Mouse (Mus musculus): ENCODE measurements around the gene Dnajb7. TPM values are rescaled to one million over a fixed set of nuclear protein-coding genes. Genes with fewer than 3 reads are reported as not detected.
"Not testable (repeated sequence)": the region's sequence is repeated elsewhere in the genome, so short reads cannot be mapped to it uniquely, and the experiment has no call there.

Gene Dnajb7
- 2.5 and 2.9 TPM in 2 replicates for polyA plus RNA-seq (2015; fragmentation: Nextera tagmentation; extraction: Ambion mirVana)

GRCm38 (mm10) chr15:81408199-81408598 lies at the start of gene Dnajb7:
Gene Dnajb7, minus strand, starts transcription at chr15:81408299.
- Histone ChIP-seq H3K9me3 (no peaks in the 10 kb centered on the region), H3K27me3 (no peaks in the 10 kb centered on the region), H3K4me2 (replicated peaks) (no peak within 1 kb of the TSS), H3K9ac (no peak within 1 kb of the TSS), H3K4me3 (no peak within 1 kb of the TSS), H3K27ac (no peak within 1 kb of the TSS), H3K4me1 (no peaks in the 10 kb centered on the region), H3K36me3 (no peaks in the 10 kb centered on the region)
- 94% methylated on average over 1 of the region's 1 CpGs for WGBS
- ATAC-seq (ENCODE audit: low FRiP score, low read depth), result no peak

GRCm38 (mm10) chr15:81448463-81448862 lies 40.4 kb upstream of the Dnajb7 start:
- no peak overlapping the region for H3K4me2 ChIP-seq (replicated peaks)
- no peak overlapping the region for H3K4me3 ChIP-seq
- no peaks in the 10 kb centered on the region for H3K9me3 ChIP-seq
- peaks cover 40% of the 10 kb centered on the region for H3K36me3 ChIP-seq
- no peak; the same call in 1 of the 2 replicates for ATAC-seq (ENCODE audit: low FRiP score, low read depth)
- no peaks in the 10 kb centered on the region for H3K4me1 ChIP-seq
- H3K27me3 ChIP-seq, result no peaks in the 10 kb centered on the region
- WGBS, result 43% methylated on average over 3 of the region's 3 CpGs
- H3K27ac ChIP-seq, result no peak overlapping the region
- H3K9ac ChIP-seq, result no peak overlapping the region

- Histone ChIP-seq H3K9ac (no peak overlapping the region), H3K27me3 (no peaks in the 10 kb centered on the region), H3K4me3 (no peak overlapping the region), H3K4me2 (replicated peaks) (no peak overlapping the region), H3K36me3 (peaks cover 26% of the 10 kb centered on the region), H3K27ac (no peak overlapping the region), H3K9me3 (no peaks in the 10 kb centered on the region), H3K4me1 (no peaks in the 10 kb centered on the region)
- no peak for ATAC-seq (ENCODE audit: low FRiP score, low read depth)
These were observed 31.1 kb upstream of the Dnajb7 start for GRCm38 (mm10) chr15:81439236-81439635.

GRCm38 (mm10) chr15:81438345-81438744 lies 30.2 kb upstream of the Dnajb7 start:
- peaks cover 26% of the 10 kb centered on the region for H3K36me3 ChIP-seq
- no peak overlapping the region for H3K4me3 ChIP-seq
- no peaks in the 10 kb centered on the region for H3K27me3 ChIP-seq
- no peak for ATAC-seq (ENCODE audit: low FRiP score, low read depth)
- 89% methylated on average over 1 of the region's 1 CpGs for WGBS
- H3K9ac ChIP-seq, result no peak overlapping the region
- H3K4me2 ChIP-seq (replicated peaks), result no peak overlapping the region
- H3K27ac ChIP-seq, result no peak overlapping the region
- no peaks in the 10 kb centered on the region for H3K9me3 ChIP-seq
- H3K4me1 ChIP-seq, result no peaks in the 10 kb centered on the region

GRCm38 (mm10) chr15:81431195-81431594 lies 23.1 kb upstream of the Dnajb7 start:
- H3K36me3 ChIP-seq, result peaks cover 42% of the 10 kb centered on the region
- no peaks in the 10 kb centered on the region for H3K4me1 ChIP-seq
- no peaks in the 10 kb centered on the region for H3K9me3 ChIP-seq
- WGBS, result 63% methylated on average over 1 of the region's 1 CpGs
- no peaks in the 10 kb centered on the region for H3K27me3 ChIP-seq
- no peak overlapping the region for H3K4me3 ChIP-seq
- no peak overlapping the region for H3K27ac ChIP-seq
- ATAC-seq (ENCODE audit: low FRiP score, low read depth), result no peak
- H3K9ac ChIP-seq, result no peak overlapping the region
- H3K4me2 ChIP-seq (replicated peaks), result no peak overlapping the region

GRCm38 (mm10) chr15:81427947-81428346 lies 19.8 kb upstream of the Dnajb7 start:
- Histone ChIP-seq H3K27ac (no peak overlapping the region), H3K27me3 (no peaks in the 10 kb centered on the region), H3K9ac (no peak overlapping the region), H3K4me3 (no peak overlapping the region), H3K4me2 (replicated peaks) (no peak overlapping the region), H3K9me3 (no peaks in the 10 kb centered on the region), H3K4me1 (no peaks in the 10 kb centered on the region), H3K36me3 (peaks cover 39% of the 10 kb centered on the region)
- WGBS, result 91% methylated on average over 2 of the region's 2 CpGs
- ATAC-seq (ENCODE audit: low FRiP score, low read depth), result no peak

GRCm38 (mm10) chr15:81425311-81425710 lies 17.2 kb upstream of the Dnajb7 start:
- Histone ChIP-seq H3K4me3 (no peak overlapping the region), H3K9ac (no peak overlapping the region), H3K36me3 (peaks cover 15% of the 10 kb centered on the region), H3K27me3 (no peaks in the 10 kb centered on the region), H3K4me2 (replicated peaks) (no peak overlapping the region), H3K27ac (no peak overlapping the region), H3K9me3 (no peaks in the 10 kb centered on the region), H3K4me1 (no peaks in the 10 kb centered on the region)
- no peak for ATAC-seq (ENCODE audit: low FRiP score, low read depth)
- WGBS, result 88% methylated on average over 3 of the region's 3 CpGs

GRCm38 (mm10) chr15:81422156-81422681 lies 14.1 kb upstream of the Dnajb7 start:
- ATAC-seq (ENCODE audit: low FRiP score, low read depth), result no peak
- no peak overlapping the region for H3K27ac ChIP-seq
- H3K9ac ChIP-seq, result 0 out of 2 replicates have a peak overlapping the region, but pooled peaks have one; percentile 25
- H3K4me1 ChIP-seq, result no peaks in the 10 kb centered on the region
- H3K9me3 ChIP-seq, result no peaks in the 10 kb centered on the region
- H3K4me2 ChIP-seq (replicated peaks), result no peak overlapping the region
- H3K36me3 ChIP-seq, result peaks cover 2% of the 10 kb centered on the region
- WGBS, result 65% methylated on average over 7 of the region's 7 CpGs
- H3K27me3 ChIP-seq, result no peaks in the 10 kb centered on the region
- no peak overlapping the region for H3K4me3 ChIP-seq

- Histone ChIP-seq H3K27ac (no peak overlapping the region), H3K9me3 (no peaks in the 10 kb centered on the region), H3K4me1 (0 out of 2 replicates have a peak, but pooled peaks cover 6% of the 10 kb centered on the region), H3K36me3 (no peaks in the 10 kb centered on the region; the same call in 1 of the 2 replicates), H3K9ac (no peak overlapping the region), H3K4me3 (no peak overlapping the region), H3K4me2 (replicated peaks) (no peak overlapping the region), H3K27me3 (no peaks in the 10 kb centered on the region)
- no peak for ATAC-seq (ENCODE audit: low FRiP score, low read depth)
- WGBS, result 45% methylated on average over 1 of the region's 1 CpGs
These were observed 13.4 kb upstream of the Dnajb7 start for GRCm38 (mm10) chr15:81421454-81421853.

- H3K4me2 ChIP-seq (replicated peaks), result no peak overlapping the region
- no peaks in the 10 kb centered on the region for H3K27me3 ChIP-seq
- no peak for ATAC-seq (ENCODE audit: low FRiP score, low read depth)
- WGBS, result 83% methylated on average over 4 of the region's 4 CpGs
- no peaks in the 10 kb centered on the region for H3K9me3 ChIP-seq
- H3K27ac ChIP-seq, result no peak overlapping the region
- H3K4me1 ChIP-seq, result 0 out of 2 replicates have a peak, but pooled peaks cover 6% of the 10 kb centered on the region
- H3K9ac ChIP-seq, result no peak overlapping the region
- no peaks in the 10 kb centered on the region; the same call in 1 of the 2 replicates for H3K36me3 ChIP-seq
- H3K4me3 ChIP-seq, result no peak overlapping the region
These were observed 10.0 kb upstream of the Dnajb7 start for GRCm38 (mm10) chr15:81418065-81418464.

- H3K4me1 ChIP-seq, H3K9me3 ChIP-seq, H3K36me3 ChIP-seq, H3K27me3 ChIP-seq: not testable (repeated sequence)
- peak overlapping the region; percentile 36 for H3K4me3 ChIP-seq
- peak overlapping the region; percentile 22; the same call in 1 of the 2 replicates for H3K27ac ChIP-seq
- ATAC-seq (ENCODE audit: low FRiP score, low read depth), result peak; percentile 88
- H3K4me2 ChIP-seq (replicated peaks), result peak overlapping the region; percentile 62
- 6% methylated on average over 22 of the region's 22 CpGs for WGBS
- peak overlapping the region; percentile 60 for H3K9ac ChIP-seq
These were observed 8.7 kb upstream of the Dnajb7 start for GRCm38 (mm10) chr15:81416763-81417310.

GRCm38 (mm10) chr15:81405008-81405407 lies 3.1 kb downstream of the Dnajb7 start:
- WGBS, result 81% methylated on average over 3 of the region's 3 CpGs
- Histone ChIP-seq H3K36me3 (no peaks in the 10 kb centered on the region), H3K4me3 (no peak overlapping the region), H3K27me3 (no peaks in the 10 kb centered on the region), H3K9ac (no peak overlapping the region), H3K9me3 (no peaks in the 10 kb centered on the region), H3K4me1 (peaks cover 10% of the 10 kb centered on the region), H3K27ac (no peak overlapping the region), H3K4me2 (replicated peaks) (no peak overlapping the region)
- ATAC-seq (ENCODE audit: low FRiP score, low read depth), result no peak
